Mouse (Mus musculus) spleen, adult 2 months (tissue): ENCODE data around the gene Wwc1.

ENCODE experiments used
- CTCF ChIP-seq: fragments of 200-500 bp; IDR thresholded peaks from 2 replicates; pipeline ENCODE4 v1.5.1; 2011; ENCODE audit warnings: mild to moderate bottlenecking, inconsistent platforms; ENCODE audit not compliant: insufficient read depth, insufficient read length, insufficient replicate concordance; ENCODE audit errors: extremely low read depth
- POLR2A ChIP-seq: fragments of 200-500 bp; IDR thresholded peaks from 2 replicates; pipeline ENCODE4 v1.6.1; 2011; ENCODE audit warnings: low read depth, low read length, inconsistent platforms

DNA sequence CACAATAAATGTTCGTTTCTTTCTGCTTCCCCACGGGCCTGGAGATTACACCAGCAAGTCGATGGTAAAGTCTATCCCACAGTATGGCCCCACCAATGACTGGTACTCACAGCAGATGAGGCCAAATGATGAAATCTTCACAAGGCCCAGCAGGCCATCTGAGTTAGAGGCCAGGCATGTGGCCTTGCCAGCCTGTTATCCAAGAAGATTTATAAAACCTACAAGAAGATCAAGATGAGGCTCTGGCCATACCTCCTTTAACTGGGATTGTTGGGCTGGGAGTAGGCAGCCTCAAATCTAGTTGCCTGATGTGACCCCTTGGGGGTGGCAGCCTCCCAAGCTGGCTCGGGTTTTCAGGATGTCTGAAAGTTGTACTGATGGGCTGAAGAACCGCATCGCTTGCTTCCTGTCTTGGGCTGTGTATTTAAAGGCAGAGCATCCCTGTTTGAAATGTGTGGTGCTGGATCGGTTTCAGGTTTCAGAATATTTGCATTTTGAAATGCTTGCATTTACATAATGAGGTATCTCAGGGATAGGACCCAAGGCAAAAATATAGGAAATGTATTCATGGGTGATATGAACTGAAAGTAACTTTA, 75.3 kb downstream of the Wwc1 start:
- TF ChIP-seq POLR2A: no peak
- no peak for TF ChIP-seq CTCF
